ENCODE assay signal across 8 mouse cellular contexts in the genomic region with DNA sequence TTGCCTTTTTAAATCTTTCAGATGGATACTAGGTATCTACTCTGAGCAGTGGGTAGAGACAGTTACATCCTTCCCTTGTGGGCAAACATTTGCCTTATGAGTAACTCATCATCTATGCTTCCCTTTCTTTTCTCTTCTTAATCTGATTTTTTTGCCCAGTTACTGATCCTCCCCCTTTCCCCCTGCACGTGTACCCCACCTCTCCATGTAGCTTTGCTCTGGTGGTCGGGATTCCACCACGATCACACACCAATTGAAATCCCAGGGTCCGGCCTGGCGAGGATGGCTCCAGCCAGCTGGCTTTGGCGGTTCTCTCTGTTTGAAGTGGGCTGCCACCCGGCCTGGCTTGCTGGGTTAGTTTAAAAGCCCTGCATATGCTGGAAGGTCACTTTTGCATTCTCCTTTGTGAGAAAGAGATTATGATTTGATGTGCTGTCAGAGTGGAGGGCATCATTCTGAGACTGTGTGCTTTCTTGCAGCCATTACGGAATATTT. TPM values are rescaled to one million over a fixed set of nuclear protein-coding genes. Genes with fewer than 3 reads are reported as not detected.
DNase-seq lines count a peak whose midpoint lies in the region; ATAC-seq lines count a peak whose summit lies in the region.

No protein-coding gene starts in this region.

- H3K27ac ChIP-seq in intestine, embryonic 14.5 days (ENCODE audit: low read depth): peak overlapping the region; percentile 85; the same call in 1 of the 2 replicates
- peak overlapping the region; percentile 100 for H3K27ac ChIP-seq in midbrain, embryonic 13.5 days

- H3K4me3 ChIP-seq in intestine, embryonic 14.5 days (ENCODE audit: low read depth, low read length): peak overlapping the region; percentile 53
- H3K4me3 ChIP-seq in midbrain, embryonic 13.5 days (replicated peaks): peak overlapping the region; percentile 84

- H3K9me3 ChIP-seq in intestine, embryonic 14.5 days (ENCODE audit: control insufficient read depth, low read length): no peaks in the 10 kb centered on the region
- no peaks in the 10 kb centered on the region for H3K9me3 ChIP-seq in midbrain, embryonic 13.5 days

- no peaks in the 10 kb centered on the region for H3K27me3 ChIP-seq in intestine, embryonic 14.5 days (replicated peaks; ENCODE audit: control insufficient read depth, insufficient read depth, low read length)
- H3K27me3 ChIP-seq in midbrain, embryonic 13.5 days: no peaks in the 10 kb centered on the region

- peak overlapping the region; percentile 57 for H3K9ac ChIP-seq in intestine, embryonic 14.5 days (ENCODE audit: low read length)
- H3K9ac ChIP-seq in midbrain, embryonic 13.5 days (replicated peaks): peak overlapping the region; percentile 93

- H3K36me3 ChIP-seq in intestine, embryonic 14.5 days (ENCODE audit: control insufficient read depth, insufficient read depth, low read length): peaks cover 22% of the 10 kb centered on the region
- H3K36me3 ChIP-seq in midbrain, embryonic 13.5 days: peaks cover 20% of the 10 kb centered on the region

- WGBS in intestine, embryonic 14.5 days: 9% methylated on average over 8 of the region's 8 CpGs
- WGBS in midbrain, embryonic 13.5 days: 7% methylated on average over 8 of the region's 8 CpGs

- H3K4me1 ChIP-seq in intestine, embryonic 14.5 days (replicated peaks; ENCODE audit: control insufficient read depth, insufficient read depth, low read length): peaks cover 10% of the 10 kb centered on the region
- H3K4me1 ChIP-seq in midbrain, embryonic 13.5 days (replicated peaks): peaks cover 29% of the 10 kb centered on the region

- H3K4me2 ChIP-seq in intestine, embryonic 14.5 days (ENCODE audit: low read length): peak overlapping the region; percentile 70
- H3K4me2 ChIP-seq in midbrain, embryonic 13.5 days (replicated peaks): peak overlapping the region; percentile 78

- no peak for ATAC-seq in intestine, embryonic 14.5 days (replicated peaks; ENCODE audit: low FRiP score, low TSS enrichment, low read depth)
- no peak for ATAC-seq in midbrain, embryonic 13.5 days

- DNase-seq in embryo, embryonic 10 days (ENCODE audit: low spot score): peak; percentile 45
- DNase-seq in embryo, embryonic 9.5 days (ENCODE audit: extremely low spot score): no peak
- DNase-seq in 416B (ENCODE audit: low read depth): peak; percentile 32
- DNase-seq in embryo, embryonic 11 days: peak; percentile 41
- no peak for DNase-seq in intestine, embryonic 14.5 days (ENCODE audit: low spot score)
- no peak for DNase-seq in spleen, postnatal 36 days (ENCODE audit: low spot score in 2 of 2)
- DNase-seq in thymus, adult 18-20 months: no peak

RNA-seq across cellular contexts. Expression of a gene that starts 17.2 kb away (rescaled TPM):
- polyA plus RNA-seq in intestine, embryonic 14.5 days (2014; fragmentation: Nextera tagmentation; extraction: Ambion mirVana): 24.4 and 26.0 TPM in 2 replicates
- polyA plus RNA-seq in midbrain, embryonic 13.5 days (2015; fragmentation: Nextera tagmentation; extraction: Ambion mirVana): 37.5 and 38.2 TPM in 2 replicates

Comparison
In these comparisons a context has a peak if more than half of its experiments do, and no peak if none do; other contexts are left out.
1. DNase-seq: peak in embryo, embryonic 10 days (single experiment), 416B (single experiment) and embryo, embryonic 11 days (single experiment); none in embryo, embryonic 9.5 days (single experiment), intestine, embryonic 14.5 days (single experiment), spleen, postnatal 36 days (0 of 2) and thymus, adult 18-20 months (0 of 2).